Comparison of ENCODE assay signal across 8 mouse cellular contexts in genomic region chr5:30154474-30155394, GRCm38 (mm10). TPM values are rescaled to one million over a fixed set of nuclear protein-coding genes. Genes with fewer than 3 reads are reported as not detected.
DNase-seq lines count a peak whose midpoint lies in the region; ATAC-seq lines count a peak whose summit lies in the region.

TSS of gene Hadha (minus strand) at chr5:30155162.
TSS of gene Hadhb (plus strand) at chr5:30155248.

- intact Hi-C loops in gastrocnemius, postnatal 14 days (cut with DNase I; ENCODE audit: low total_unique reads), result no loop called here
- intact Hi-C loops in left cerebral cortex, postnatal 10 days (cut with DNase I), result no loop called here

- peak; percentile 94 for DNase-seq in adipocyte (ENCODE audit: low spot score)
- DNase-seq in embryo, embryonic 10 days (ENCODE audit: low spot score), result peak; percentile 91
- DNase-seq in gastrocnemius, postnatal 14 days, result peak; percentile 94
- DNase-seq in left cerebral cortex, postnatal 10 days (ENCODE audit: extremely low spot score in 1 of 2, low spot score in 2 of 2), result peak; percentile 84 to 96
- DNase-seq in right cerebral cortex, postnatal 25 days, result peak; percentile 93
- peak; percentile 91 to 94 for DNase-seq in urinary bladder, postnatal 4 days (ENCODE audit: low spot score in 2 of 2)

- ATAC-seq in inflammation-experienced regulatory T-cells, adult 6 months, result peak; percentile 78
- ATAC-seq in megakaryocyte-erythroid progenitor cell, adult 5-6 weeks (replicated peaks; ENCODE audit: low FRiP score, low TSS enrichment, poor library complexity, severe bottlenecking), result peak; percentile 90

RNA-seq across cellular contexts. Expression of gene Hadha, which starts in this region (rescaled TPM):
- 100 to 1,000 TPM; 271 to 383 TPM for total RNA-seq in gastrocnemius, postnatal 14 days (2021)
- 10 to 100 TPM; 79.2 to 82.8 (median 79.2) TPM for polyA plus RNA-seq in inflammation-experienced regulatory T-cells, adult 6 months (2017; shearing (Covaris generic))
- total RNA-seq in left cerebral cortex, postnatal 10 days (2021), result 10 to 100 TPM; 60.2 to 64.6 TPM
- 116 and 125 TPM in 2 replicates for total RNA-seq in megakaryocyte-erythroid progenitor cell, adult 5-6 weeks (2014; fragmentation: Nextera tagmentation)
- 157 TPM in 2 replicates for total RNA-seq in megakaryocyte-erythroid progenitor cell, adult 5-6 weeks (2017)

RNA-seq across cellular contexts. Expression of gene Hadhb, which starts in this region (rescaled TPM):
- 100 to 1,000 TPM; 258 to 390 TPM for total RNA-seq in gastrocnemius, postnatal 14 days (2021)
- polyA plus RNA-seq in inflammation-experienced regulatory T-cells, adult 6 months (2017; shearing (Covaris generic)), result 100 to 1,000 TPM; 114 to 157 (median 125) TPM
- 10 to 100 TPM; 52.3 to 52.6 TPM for total RNA-seq in left cerebral cortex, postnatal 10 days (2021)
- total RNA-seq in megakaryocyte-erythroid progenitor cell, adult 5-6 weeks (2014; fragmentation: Nextera tagmentation), result 85.5 and 94.8 TPM in 2 replicates
- total RNA-seq in megakaryocyte-erythroid progenitor cell, adult 5-6 weeks (2017), result 65.4 and 79.4 TPM in 2 replicates

Comparison
In these comparisons a context has a peak if more than half of its experiments do, and no peak if none do; other contexts are left out.
1. Peak in every context shown above with its lines: DNase-seq and ATAC-seq.